20 mouse cellular contexts compared by ENCODE assay signal in the genomic region with DNA sequence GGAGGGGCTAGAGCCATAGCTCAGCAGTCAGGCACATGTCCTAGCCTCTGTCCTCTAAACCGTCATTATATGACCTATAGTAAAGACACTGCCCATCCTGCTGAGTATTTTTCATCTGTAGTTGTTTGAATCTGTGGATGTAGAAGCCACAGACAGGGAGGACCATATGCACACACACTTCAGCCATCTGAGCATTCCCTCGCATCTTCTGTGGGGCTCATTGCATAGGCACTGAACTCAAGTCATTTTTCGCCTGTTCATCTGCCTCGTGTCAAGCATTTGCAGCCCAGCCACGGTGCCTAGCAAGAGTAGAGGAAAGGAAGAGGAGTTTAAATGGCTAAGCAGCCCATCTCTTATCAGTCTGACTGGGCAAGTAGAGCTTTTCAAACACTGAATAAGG.
DNase-seq lines count a peak whose midpoint lies in the region; ATAC-seq and TF ChIP-seq lines count a peak whose summit lies in the region.
"Had no signal": no experiment of that assay in that cellular context is flagged by ENCODE, and none has a peak within 500 bp of the region (broad histone marks: within the 10 kb centered on the region; RNA-seq: fewer than 3 reads in every experiment).

No protein-coding gene starts in this region.

- TF ChIP-seq CTCF in left cerebral cortex, adult 2 months (IDR thresholded peaks at IDR 0.05) = no peak
- TF ChIP-seq CTCF in stomach, postnatal 0 days (IDR thresholded peaks at IDR 0.05; ENCODE audit: low read depth) = no peak

- H3K4me3 ChIP-seq in forebrain, embryonic 16.5 days (replicated peaks; ENCODE audit: low read length) = no peak overlapping the region
- H3K4me3 ChIP-seq in forebrain, embryonic 12.5 days (replicated peaks) = no peak overlapping the region
- no peak overlapping the region for H3K4me3 ChIP-seq in hindbrain, embryonic 14.5 days (replicated peaks; ENCODE audit: low read length)
- no peak overlapping the region for H3K4me3 ChIP-seq in hindbrain, embryonic 13.5 days
- H3K4me3 ChIP-seq in left cerebral cortex, adult 2 months = no peak overlapping the region
- no peak overlapping the region for H3K4me3 ChIP-seq in limb, embryonic 12.5 days (replicated peaks)
- H3K4me3 ChIP-seq in stomach, postnatal 0 days (ENCODE audit: low read depth, low read length) = no peak overlapping the region
- H3K4me3 ChIP-seq: embryonic facial prominence, embryonic 15.5 days; erythroblast, embryonic 14.5 days; forebrain, embryonic 13.5 days; gastrocnemius, adult 2 months; heart, embryonic 12.5 days; hindbrain, embryonic 10.5 days had no signal

- H3K4me2 ChIP-seq in forebrain, embryonic 16.5 days (ENCODE audit: low read length) = no peak overlapping the region
- H3K4me2 ChIP-seq in forebrain, embryonic 12.5 days = no peak overlapping the region
- H3K4me2 ChIP-seq in hindbrain, embryonic 14.5 days (replicated peaks) = no peak overlapping the region
- no peak overlapping the region for H3K4me2 ChIP-seq in hindbrain, embryonic 13.5 days
- H3K4me2 ChIP-seq in limb, embryonic 12.5 days = no peak overlapping the region
- no peak overlapping the region for H3K4me2 ChIP-seq in stomach, postnatal 0 days (replicated peaks; ENCODE audit: low read depth)
- H3K4me2 ChIP-seq: embryonic facial prominence, embryonic 15.5 days; forebrain, embryonic 13.5 days; heart, embryonic 12.5 days had no signal

- WGBS in forebrain, embryonic 16.5 days = 54% methylated on average over 5 of the region's 5 CpGs
- 66% methylated on average over 5 of the region's 5 CpGs for WGBS in forebrain, embryonic 12.5 days
- 69% methylated on average over 5 of the region's 5 CpGs for WGBS in hindbrain, embryonic 14.5 days
- WGBS in hindbrain, embryonic 13.5 days = 70% methylated on average over 5 of the region's 5 CpGs
- WGBS in limb, embryonic 12.5 days = 62% methylated on average over 5 of the region's 5 CpGs
- WGBS in stomach, postnatal 0 days = 73% methylated on average over 5 of the region's 5 CpGs

- no peak for ATAC-seq in forebrain, embryonic 16.5 days
- ATAC-seq in forebrain, embryonic 12.5 days (ENCODE audit: low FRiP score) = no peak
- ATAC-seq in hindbrain, embryonic 14.5 days (ENCODE audit: low FRiP score) = no peak
- no peak for ATAC-seq in hindbrain, embryonic 13.5 days (ENCODE audit: low FRiP score)
- ATAC-seq in limb, embryonic 12.5 days (ENCODE audit: insufficient number of reproducible peaks, insufficient read depth, low FRiP score, low TSS enrichment, low read depth) = no peak
- no peak for ATAC-seq in stomach, postnatal 0 days (ENCODE audit: low FRiP score, low TSS enrichment)
- ATAC-seq: forebrain, embryonic 13.5 days had no signal

- no peak overlapping the region for H3K9ac ChIP-seq in forebrain, embryonic 16.5 days (replicated peaks; ENCODE audit: low read depth, low read length)
- H3K9ac ChIP-seq in forebrain, embryonic 12.5 days = no peak overlapping the region
- peak overlapping the region; percentile 8; the same call in 1 of the 2 replicates for H3K9ac ChIP-seq in hindbrain, embryonic 14.5 days
- H3K9ac ChIP-seq in hindbrain, embryonic 13.5 days = no peak overlapping the region
- H3K9ac ChIP-seq in limb, embryonic 12.5 days (replicated peaks) = 0 out of 2 replicates have a peak overlapping the region, but pooled peaks have one; percentile 23
- no peak overlapping the region for H3K9ac ChIP-seq in stomach, postnatal 0 days (ENCODE audit: low read length)
- H3K9ac ChIP-seq: embryonic facial prominence, embryonic 15.5 days; forebrain, embryonic 13.5 days; heart, embryonic 12.5 days had no signal

- H3K4me1 ChIP-seq in forebrain, embryonic 16.5 days (replicated peaks; ENCODE audit: control insufficient read depth, insufficient read depth, low read length) = peaks cover 11% of the 10 kb centered on the region; the same call in 1 of the 2 replicates
- peaks cover 8% of the 10 kb centered on the region; the same call in 1 of the 2 replicates for H3K4me1 ChIP-seq in forebrain, embryonic 12.5 days
- no peaks in the 10 kb centered on the region for H3K4me1 ChIP-seq in hindbrain, embryonic 14.5 days (replicated peaks; ENCODE audit: control insufficient read depth, insufficient read depth, low read length)
- H3K4me1 ChIP-seq in hindbrain, embryonic 13.5 days (replicated peaks) = peaks cover 12% of the 10 kb centered on the region; the same call in 1 of the 2 replicates
- peaks cover 13% of the 10 kb centered on the region for H3K4me1 ChIP-seq in limb, embryonic 12.5 days (replicated peaks)
- H3K4me1 ChIP-seq in stomach, postnatal 0 days (replicated peaks; ENCODE audit: control insufficient read depth, insufficient read depth) = no peaks in the 10 kb centered on the region
- H3K4me1 ChIP-seq: embryonic facial prominence, embryonic 15.5 days; heart, embryonic 12.5 days had no signal

- intact Hi-C loops in left cerebral cortex, adult 2 months (cut with DNase I) = no loop called here
- intact Hi-C loops in left cerebral cortex, postnatal 36 days (cut with DNase I) = no loop called here

- peak overlapping the region; percentile 71 for H3K27ac ChIP-seq in forebrain, embryonic 16.5 days (ENCODE audit: low read length)
- H3K27ac ChIP-seq in forebrain, embryonic 12.5 days = no peak overlapping the region
- H3K27ac ChIP-seq in hindbrain, embryonic 14.5 days = no peak overlapping the region
- no peak overlapping the region for H3K27ac ChIP-seq in hindbrain, embryonic 13.5 days
- peak overlapping the region; percentile 51 for H3K27ac ChIP-seq in left cerebral cortex, adult 2 months
- peak overlapping the region; percentile 53; the same call in 1 of the 2 replicates for H3K27ac ChIP-seq in limb, embryonic 12.5 days
- no peak overlapping the region for H3K27ac ChIP-seq in stomach, postnatal 0 days (replicated peaks)
- H3K27ac ChIP-seq: embryonic facial prominence, embryonic 15.5 days; forebrain, embryonic 13.5 days; gastrocnemius, adult 2 months; hindbrain, embryonic 10.5 days had no signal

- H3K27me3 ChIP-seq in forebrain, embryonic 16.5 days (replicated peaks; ENCODE audit: control insufficient read depth, insufficient read depth, low read length) = no peaks in the 10 kb centered on the region
- H3K27me3 ChIP-seq in forebrain, embryonic 12.5 days = no peaks in the 10 kb centered on the region
- H3K27me3 ChIP-seq in hindbrain, embryonic 14.5 days (ENCODE audit: control insufficient read depth, insufficient read depth, low read length) = no peaks in the 10 kb centered on the region
- H3K27me3 ChIP-seq in hindbrain, embryonic 13.5 days = no peaks in the 10 kb centered on the region
- no peaks in the 10 kb centered on the region for H3K27me3 ChIP-seq in limb, embryonic 12.5 days
- no peaks in the 10 kb centered on the region for H3K27me3 ChIP-seq in stomach, postnatal 0 days (ENCODE audit: control insufficient read depth, insufficient read depth, low read length)
- H3K27me3 ChIP-seq: embryonic facial prominence, embryonic 15.5 days; forebrain, embryonic 13.5 days; heart, embryonic 12.5 days had no signal

- no peak for DNase-seq in hindbrain, embryonic 14.5 days (ENCODE audit: low spot score)
- DNase-seq in left cerebral cortex, adult 2 months (ENCODE audit: extremely low spot score in 1 of 2, low spot score in 2 of 2) = no peak
- DNase-seq in left cerebral cortex, postnatal 36 days (ENCODE audit: low spot score in 2 of 2) = no peak
- DNase-seq in stomach, postnatal 0 days (ENCODE audit: low spot score) = no peak
- DNase-seq: adrenal gland, postnatal 10 days; cerebellum, adult 11 months; cerebellum, adult 8-10 months; cerebellum, postnatal 14 days; embryo, embryonic 11 days; gastrocnemius, adult 2 months; gastrocnemius, postnatal 25 days had no signal

- H3K9me3 ChIP-seq in forebrain, embryonic 16.5 days (ENCODE audit: control insufficient read depth, low read length) = no peaks in the 10 kb centered on the region
- H3K9me3 ChIP-seq in forebrain, embryonic 12.5 days = no peaks in the 10 kb centered on the region
- H3K9me3 ChIP-seq in hindbrain, embryonic 14.5 days (ENCODE audit: control insufficient read depth, low read length) = no peaks in the 10 kb centered on the region
- H3K9me3 ChIP-seq in hindbrain, embryonic 13.5 days = no peaks in the 10 kb centered on the region
- no peaks in the 10 kb centered on the region for H3K9me3 ChIP-seq in limb, embryonic 12.5 days
- H3K9me3 ChIP-seq in stomach, postnatal 0 days (ENCODE audit: control insufficient read depth, low read length) = no peaks in the 10 kb centered on the region
- H3K9me3 ChIP-seq: embryonic facial prominence, embryonic 15.5 days; forebrain, embryonic 13.5 days; heart, embryonic 12.5 days; hindbrain, embryonic 10.5 days had no signal

- H3K36me3 ChIP-seq in forebrain, embryonic 16.5 days (ENCODE audit: control insufficient read depth, insufficient read depth) = no peaks in the 10 kb centered on the region
- no peaks in the 10 kb centered on the region for H3K36me3 ChIP-seq in forebrain, embryonic 12.5 days (replicated peaks)
- no peaks in the 10 kb centered on the region for H3K36me3 ChIP-seq in hindbrain, embryonic 14.5 days (replicated peaks; ENCODE audit: control insufficient read depth, insufficient read depth)
- H3K36me3 ChIP-seq in hindbrain, embryonic 13.5 days = no peaks in the 10 kb centered on the region
- peaks cover 6% of the 10 kb centered on the region; the same call in 1 of the 2 replicates for H3K36me3 ChIP-seq in limb, embryonic 12.5 days
- no peaks in the 10 kb centered on the region for H3K36me3 ChIP-seq in stomach, postnatal 0 days (ENCODE audit: control insufficient read depth, insufficient read depth, low read length)
- H3K36me3 ChIP-seq: embryonic facial prominence, embryonic 15.5 days; heart, embryonic 12.5 days had no signal

- no peak for TF ChIP-seq EP300 in stomach, postnatal 0 days (optimal IDR thresholded peaks at IDR 0.05)

Comparison
In these comparisons a context has a peak if more than half of its experiments do, and no peak if none do; other contexts are left out.
1. H3K27ac ChIP-seq: peak in forebrain, embryonic 16.5 days (single experiment), left cerebral cortex, adult 2 months (single experiment) and limb, embryonic 12.5 days (single experiment); none in forebrain, embryonic 12.5 days (single experiment), hindbrain, embryonic 14.5 days (single experiment), hindbrain, embryonic 13.5 days (single experiment) and stomach, postnatal 0 days (single experiment).
2. H3K9ac ChIP-seq: peak in hindbrain, embryonic 14.5 days (single experiment) and limb, embryonic 12.5 days (single experiment); none in forebrain, embryonic 16.5 days (single experiment), forebrain, embryonic 12.5 days (single experiment), hindbrain, embryonic 13.5 days (single experiment) and stomach, postnatal 0 days (single experiment).